Mouse (Mus musculus): ENCODE measurements around the gene Gid8.

DNA sequence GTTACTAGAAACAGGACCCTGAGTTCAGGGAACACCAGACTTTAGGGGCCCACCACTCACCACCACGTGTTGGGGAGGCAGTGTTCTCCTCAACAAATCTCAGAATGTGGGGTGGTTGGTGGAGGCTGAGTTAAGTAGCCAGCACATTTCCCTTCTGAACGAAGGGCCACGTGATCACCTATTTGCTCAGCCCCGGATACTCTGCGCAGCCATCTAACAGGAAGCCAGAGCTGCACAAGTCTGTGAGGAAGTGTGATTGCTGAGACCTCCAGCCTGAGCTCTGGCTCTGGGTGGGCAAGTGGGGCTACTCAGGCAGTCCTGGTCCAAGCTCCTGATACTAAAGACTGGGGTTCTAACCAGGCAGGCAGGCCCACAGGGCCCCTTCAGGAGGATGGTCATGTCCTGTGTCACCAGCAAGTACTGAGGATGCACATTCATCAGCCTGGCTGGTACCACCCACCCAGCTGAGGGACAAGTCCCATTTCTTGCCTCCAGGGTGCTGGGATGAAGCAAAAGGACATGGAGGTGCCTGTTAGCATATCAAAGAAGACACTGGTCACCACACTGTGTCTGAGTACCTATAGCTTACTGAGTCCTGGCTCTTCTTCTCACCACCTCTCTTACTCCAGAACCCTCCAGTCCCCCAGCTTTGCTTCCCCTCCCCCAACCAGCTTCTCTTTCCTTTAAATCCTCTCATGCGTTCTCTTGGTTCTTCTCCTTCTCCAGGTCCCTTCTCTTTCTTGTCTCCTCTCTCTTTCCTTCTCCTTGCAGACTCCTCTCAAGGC is 16.9 kb downstream of the Gid8 start:
- TF ChIP-seq CTCF (IDR thresholded peaks at IDR 0.05; ENCODE audit: low read depth, low read length) (no peak), POLR2A (IDR thresholded peaks at IDR 0.05; ENCODE audit: insufficient read depth, low read length) (no peak)

Measured in ES-Bruce4 (cell line).